Mouse (Mus musculus): ENCODE data around the gene Ube2g1.

DNA sequence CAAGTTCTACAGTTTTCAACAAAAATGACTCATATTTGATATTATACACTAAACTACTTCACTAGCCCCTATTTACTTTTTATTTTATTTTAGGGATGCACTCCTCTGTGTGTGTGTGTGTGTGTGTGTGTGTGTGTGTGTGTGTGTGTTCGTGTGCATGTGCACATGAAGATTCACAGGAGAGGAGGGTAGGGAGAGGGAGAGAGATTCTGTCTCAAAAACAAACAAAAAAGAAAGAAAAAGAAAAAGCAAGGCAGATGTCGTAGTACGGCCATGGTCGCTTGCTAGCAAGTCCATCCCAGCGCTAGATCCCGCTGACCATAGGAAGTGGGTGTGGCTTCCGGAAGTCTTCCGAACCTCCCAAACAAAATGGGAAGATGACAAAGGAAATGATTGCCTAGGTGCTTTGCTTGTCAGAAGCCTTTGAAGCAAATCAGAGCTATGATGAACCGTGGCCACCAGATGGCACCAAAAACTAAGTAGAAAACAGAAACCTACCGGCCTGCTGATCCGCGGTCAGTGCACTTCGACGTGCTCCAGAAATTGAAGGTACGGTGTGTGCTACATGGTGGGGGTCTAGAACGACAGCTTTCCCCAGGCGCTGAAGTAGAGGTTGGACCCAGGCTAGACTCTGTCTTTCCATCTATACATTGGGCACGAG is 36.6 kb upstream of the Ube2g1 start:
- TF ChIP-seq CTCF (IDR thresholded peaks at IDR 0.05; ENCODE audit: low read depth) (peak; percentile 85), EP300 (IDR thresholded peaks at IDR 0.05; ENCODE audit: low read depth) (no peak)

All from liver, embryonic 14.5 days (tissue).